Mouse (Mus musculus): ENCODE measurements around the gene Mylip.

Mylip gene

DNA sequence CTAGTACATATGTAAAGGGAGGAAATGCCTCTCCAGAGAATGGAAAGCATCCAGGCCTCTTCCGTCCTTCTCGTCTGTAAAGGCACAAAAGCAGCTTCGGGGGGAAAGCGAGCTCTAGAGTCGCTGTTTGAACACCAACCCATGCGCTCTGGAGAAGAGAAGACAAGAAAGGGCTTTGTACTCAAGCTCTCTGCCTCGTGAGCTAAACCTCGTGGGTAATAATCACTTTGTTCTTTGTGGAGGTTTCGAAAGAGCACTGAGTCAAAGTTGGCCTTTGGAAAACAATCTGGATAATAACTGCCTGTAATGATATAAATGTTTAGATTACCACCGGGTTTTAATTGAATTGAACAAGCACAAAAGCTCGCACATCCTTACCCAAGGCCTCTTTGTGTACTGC, 39.7 kb downstream of the Mylip start:
- DNase-seq (ENCODE audit: low spot score) = no peak

GRCm38 (mm10) chr13:45437134-45437533, 47.6 kb downstream of the Mylip start:
- DNase-seq (ENCODE audit: low spot score) = no peak

DNA sequence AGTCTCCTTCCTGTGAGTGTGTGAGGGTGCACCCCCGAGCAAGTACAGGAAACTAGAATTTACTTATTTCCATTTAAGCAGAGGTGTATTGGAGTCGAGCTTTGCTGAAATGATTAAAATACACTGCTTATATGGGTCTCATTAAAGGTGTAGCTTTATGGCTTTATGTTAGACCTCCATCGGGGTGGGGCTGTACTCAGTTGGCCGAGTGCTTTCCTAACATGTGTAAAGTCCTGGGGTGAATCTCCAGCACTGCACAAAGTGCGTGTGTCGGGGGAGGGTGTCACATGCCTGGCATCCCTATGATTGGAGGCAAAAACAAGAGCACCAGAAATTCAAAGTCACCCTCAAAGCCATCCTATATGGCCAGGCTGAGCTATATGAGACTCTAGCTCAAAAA, 49.3 kb downstream of the Mylip start:
- DNase-seq (ENCODE audit: low spot score) = no peak

GRCm38 (mm10) chr13:45440226-45440625, 50.7 kb downstream of the Mylip start:
- DNase-seq (ENCODE audit: low spot score) = no peak

DNA sequence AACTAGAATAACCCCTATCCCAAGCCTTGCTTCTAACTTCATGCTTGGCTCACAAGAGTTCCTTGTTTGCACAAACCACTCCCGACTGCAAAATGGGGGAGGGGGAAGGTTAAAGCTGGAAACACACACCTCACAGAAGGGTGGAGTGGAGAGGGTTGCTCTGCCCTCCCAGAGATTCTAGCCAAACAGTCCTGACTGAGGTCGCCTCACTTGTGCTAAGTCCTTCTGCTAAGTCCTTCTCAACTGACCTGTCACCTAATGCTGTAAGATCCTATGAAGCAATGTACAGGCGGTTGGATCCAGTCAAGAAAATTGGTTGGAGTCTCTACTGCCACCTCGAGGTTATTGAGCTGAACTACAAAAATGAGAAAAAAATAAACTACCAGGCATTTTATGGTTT, 52.9 kb downstream of the Mylip start:
- DNase-seq (ENCODE audit: low spot score) = no peak

DNA sequence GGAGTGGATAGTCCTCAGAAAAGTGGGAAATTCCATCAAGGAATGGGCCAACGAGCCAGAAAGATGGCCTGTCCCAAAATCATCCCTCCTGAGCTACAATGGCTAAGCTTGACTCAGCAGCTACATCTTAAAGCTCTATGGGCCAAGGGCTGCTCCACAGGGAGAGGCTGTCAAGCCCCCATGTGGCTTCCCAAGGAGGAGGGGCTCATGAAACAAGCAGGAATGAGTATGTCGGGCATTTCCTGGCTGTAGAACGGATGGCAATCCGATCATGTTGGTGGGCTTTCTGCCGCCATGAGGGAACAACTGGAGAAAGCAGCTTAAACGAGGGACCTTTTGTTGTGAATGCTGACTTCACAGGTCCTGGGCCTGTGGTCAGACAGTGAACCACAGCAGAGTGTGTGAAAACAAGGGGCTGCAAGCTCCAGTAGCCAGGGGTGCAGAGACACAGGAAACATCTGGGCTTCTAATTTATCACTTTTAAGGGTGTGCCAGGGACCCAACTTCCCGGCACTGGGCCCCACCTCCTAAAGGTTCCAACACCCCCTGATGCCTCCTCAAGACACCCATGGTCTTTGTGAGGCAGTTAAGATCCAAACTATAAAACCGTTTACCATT, 53.5 kb downstream of the Mylip start:
- DNase-seq (ENCODE audit: low spot score) = peak; percentile 29

- DNase-seq (ENCODE audit: low spot score) = no peak
Observed at GRCm38 (mm10) chr13:45444220-45444619, 54.7 kb downstream of the Mylip start.

DNA sequence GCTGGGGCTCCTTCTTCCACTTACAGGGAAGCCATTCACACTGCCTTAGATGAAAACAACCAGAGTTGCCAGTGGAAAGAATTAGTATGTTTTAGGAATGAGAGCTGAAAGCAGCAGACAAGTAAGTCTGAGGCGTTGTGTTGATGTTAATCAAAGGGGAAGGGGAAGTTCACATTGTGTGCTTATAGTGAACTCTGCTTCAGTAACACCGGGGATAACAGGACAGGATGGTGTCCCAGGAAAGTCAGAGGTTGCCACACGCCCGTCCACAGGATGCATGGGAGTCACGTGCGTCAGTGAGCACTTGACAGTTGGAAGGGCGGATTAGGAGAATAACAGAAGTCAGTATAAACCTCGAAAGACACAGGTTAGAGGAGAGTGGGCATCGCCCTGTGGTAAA, 55.1 kb downstream of the Mylip start:
- DNase-seq (ENCODE audit: low spot score) = no peak

DNA sequence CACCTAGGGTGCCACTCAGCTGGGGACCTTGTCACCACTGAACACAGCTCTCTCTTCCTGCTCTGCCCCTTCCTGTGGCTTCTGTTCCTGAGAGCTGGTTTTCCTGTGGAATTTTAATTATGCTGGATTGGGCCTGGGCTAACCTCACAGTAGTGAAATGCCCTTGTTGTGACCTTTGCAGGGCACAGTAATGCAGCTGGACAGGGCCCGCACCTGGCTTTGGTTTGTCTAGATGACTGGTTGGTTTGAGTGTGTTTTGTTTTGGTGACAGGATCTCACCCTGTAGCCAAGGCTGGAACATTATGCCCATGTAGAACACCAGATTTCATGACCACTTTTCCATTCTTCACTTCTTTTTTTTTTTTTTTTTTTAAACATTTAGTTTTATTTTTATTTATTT, 57.1 kb downstream of the Mylip start:
- DNase-seq (ENCODE audit: low spot score) = no peak

GRCm38 (mm10) chr13:45452437-45452836, 62.9 kb downstream of the Mylip start:
- DNase-seq (ENCODE audit: low spot score) = no peak

DNA sequence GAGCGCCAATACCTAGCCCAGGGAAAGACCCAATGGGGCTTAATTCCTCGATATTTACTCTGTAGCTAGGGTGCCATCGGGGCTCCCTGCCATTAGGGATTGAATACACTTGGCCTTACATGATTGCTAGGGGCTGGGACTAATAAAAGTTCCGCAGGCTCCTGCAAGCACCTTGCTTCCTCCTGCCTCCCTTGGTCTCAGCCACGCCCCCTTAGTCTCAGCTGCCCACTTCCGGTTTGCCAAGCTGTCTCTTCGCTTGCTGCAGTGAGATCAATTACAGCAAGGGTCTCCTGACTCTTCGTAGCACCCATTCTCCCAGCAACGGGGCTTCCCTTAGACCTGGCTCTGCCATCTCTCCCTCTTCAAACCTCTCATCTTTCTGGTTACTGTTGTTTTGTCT, 63.5 kb downstream of the Mylip start:
- no peak for DNase-seq (ENCODE audit: low spot score)

DNA sequence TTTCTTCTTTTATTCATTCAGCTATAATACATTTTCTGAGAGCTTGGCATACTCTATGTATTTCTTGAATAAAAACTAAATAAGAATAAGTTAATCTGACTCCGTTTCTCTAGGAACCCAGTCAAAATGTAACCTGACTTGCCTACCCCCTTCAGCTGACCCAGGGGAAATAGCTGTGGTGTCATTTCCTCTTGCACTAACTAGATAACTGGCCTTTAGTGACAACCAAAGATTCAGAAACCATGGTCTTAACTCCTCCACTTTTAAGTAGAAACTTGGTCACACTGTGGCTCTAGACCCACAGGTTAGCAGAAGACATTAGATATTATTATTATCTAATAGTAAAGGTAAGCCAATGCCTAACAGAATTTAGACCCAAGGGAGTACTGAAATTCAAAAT, 64.5 kb downstream of the Mylip start:
- DNase-seq (ENCODE audit: low spot score) = no peak

DNA sequence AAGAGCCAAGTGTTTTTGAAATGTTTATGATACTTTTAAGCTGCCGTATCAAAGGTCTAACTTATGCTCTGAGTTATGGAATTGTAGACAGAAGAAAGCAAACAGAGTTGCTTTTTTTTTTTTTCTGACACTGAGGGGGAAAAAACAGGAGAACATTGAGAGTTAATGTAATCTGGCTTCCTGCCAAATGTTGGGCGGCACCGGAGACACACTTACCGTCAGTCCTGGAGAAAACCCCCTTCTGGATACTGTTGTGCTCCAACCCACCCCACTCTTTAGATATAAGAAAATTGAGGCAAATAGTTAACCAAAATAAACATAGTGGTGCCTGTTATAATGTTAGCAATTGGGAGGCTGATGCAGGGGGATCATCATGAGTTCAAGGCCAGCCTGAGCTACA, 65.1 kb downstream of the Mylip start:
- no peak for DNase-seq (ENCODE audit: low spot score)

GRCm38 (mm10) chr13:45455108-45455861, 65.7 kb downstream of the Mylip start:
- DNase-seq (ENCODE audit: low spot score) = no peak

- DNase-seq (ENCODE audit: low spot score) = no peak
Observed at GRCm38 (mm10) chr13:45455862-45456192, 66.3 kb downstream of the Mylip start.

DNA sequence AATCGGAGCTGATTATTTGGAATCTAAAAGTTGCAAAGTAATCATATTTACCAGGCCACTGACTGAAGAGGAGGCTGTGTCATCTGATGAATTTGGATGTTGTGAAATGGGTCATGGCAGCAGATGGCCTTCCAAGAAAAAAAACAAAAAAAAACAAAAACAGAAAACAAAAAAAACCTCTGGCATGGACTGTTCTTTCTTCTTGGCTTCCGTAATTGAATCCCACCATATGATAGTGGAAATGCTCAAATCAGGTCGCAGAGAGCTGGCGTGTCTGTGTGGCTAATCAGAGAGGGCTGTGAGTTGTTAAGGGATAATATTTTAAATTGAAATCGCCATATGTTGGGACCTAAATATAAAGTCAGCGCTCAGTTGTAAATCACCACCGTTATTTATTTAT, 67.9 kb downstream of the Mylip start:
- DNase-seq (ENCODE audit: low spot score) = no peak

DNA sequence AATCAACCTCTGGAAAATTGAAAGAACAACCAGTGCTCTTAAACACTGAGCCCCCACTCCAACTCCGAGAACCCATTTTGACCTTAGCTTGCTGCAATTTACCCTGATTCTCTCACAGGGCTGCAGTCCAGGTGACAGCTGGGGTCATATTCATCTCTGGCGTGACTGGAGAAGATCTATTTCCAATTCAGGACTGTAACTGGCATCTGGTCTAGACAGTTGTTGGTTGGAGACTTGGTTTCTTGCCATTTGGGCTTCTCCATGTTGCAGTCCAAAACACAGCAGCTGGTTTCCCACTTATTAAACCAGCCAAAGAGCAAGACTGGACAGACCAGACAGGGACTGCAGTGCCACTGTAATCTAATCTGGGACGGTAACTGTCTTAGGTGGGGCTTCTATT, 70.6 kb downstream of the Mylip start:
- no peak for DNase-seq (ENCODE audit: low spot score)

- no peak for DNase-seq (ENCODE audit: low spot score)
Observed at GRCm38 (mm10) chr13:45461370-45461958, 71.9 kb downstream of the Mylip start.

All from spleen, adult 12 weeks (tissue).